Mouse (Mus musculus) hindbrain, embryonic 16.5 days (tissue): ENCODE measurements around the gene Mthfd1l. TPM values are rescaled to one million over a fixed set of nuclear protein-coding genes. Genes with fewer than 3 reads are reported as not detected.
"Not testable (repeated sequence)": the region's sequence is repeated elsewhere in the genome, so short reads cannot be mapped to it uniquely, and the experiment has no call there.

Experiments
- ATAC-seq: fragments of 200-750 bp; cut with Nextera tagmentation; 2 replicates; pipeline ENCODE4 v1.8.0; 2017; ENCODE audit warnings: moderate TSS enrichment, moderate library complexity
- H3K27ac ChIP-seq: fragments of 300-500 bp; sonication (generic); 2 replicates; pipeline ENCODE4 v1.5.1; 2014; ENCODE audit warnings: low read depth, mild to moderate bottlenecking, control low read depth, low read length, moderate library complexity
- H3K27me3 ChIP-seq: fragments of 300-500 bp; sonication (generic); replicated peaks from 2 replicates; pipeline ENCODE4 v1.6.1; 2014; ENCODE audit warnings: low read length; ENCODE audit not compliant: control insufficient read depth, insufficient read depth
- H3K36me3 ChIP-seq: fragments of 300-500 bp; sonication (generic); 2 replicates; pipeline ENCODE4 v1.6.1; 2014; ENCODE audit warnings: mild to moderate bottlenecking, low read length, moderate library complexity, mixed read lengths; ENCODE audit not compliant: control insufficient read depth, insufficient read depth
- H3K4me1 ChIP-seq: fragments of 300-500 bp; sonication (generic); 2 replicates; pipeline ENCODE4 v1.6.1; 2014; ENCODE audit warnings: low read depth, low read length; ENCODE audit not compliant: control insufficient read depth, insufficient read depth
- H3K4me2 ChIP-seq: fragments of 300-500 bp; sonication (generic); 2 replicates; pipeline ENCODE4 v1.6.1; 2014; ENCODE audit warnings: mild to moderate bottlenecking, low read length, control low read depth, moderate library complexity
- H3K4me3 ChIP-seq: fragments of 300-500 bp; sonication (generic); 2 replicates; pipeline ENCODE4 v1.5.1; 2014; ENCODE audit warnings: mild to moderate bottlenecking, low read length, control low read depth, moderate library complexity
- H3K9ac ChIP-seq: fragments of 300-500 bp; sonication (generic); 2 replicates; pipeline ENCODE4 v1.6.1; 2014; ENCODE audit warnings: low read depth, mild to moderate bottlenecking, control low read depth, low read length, moderate library complexity
- H3K9me3 ChIP-seq: fragments of 300-500 bp; sonication (generic); 2 replicates; pipeline ENCODE4 v1.6.1; 2014; ENCODE audit warnings: mild to moderate bottlenecking, low read length, moderate library complexity; ENCODE audit not compliant: control insufficient read depth
- WGBS: fragments of 180-500 bp; shearing (Covaris S2); extraction: QIAGEN DNeasy Blood & Tissue Kit; methylation state at CpG from one replicate; pipeline ENCODE4 v1.1.7; 2014; 5-methylcytosine and 5-hydroxymethylcytosine counted together
- polyA plus RNA-seq: library from polyadenylated mRNA; unstranded; fragments of >200 nt; fragmentation: Nextera tagmentation; extraction: Ambion mirVana; gene quantifications from 2 replicates; pipeline ENCODE4 v1.2.1, GENCODE M21; 2015

Mthfd1l gene
- polyA plus RNA-seq, 1 experiment from 2014 or later, result 7.2 TPM

GRCm38 (mm10) chr10:4201141-4201540 lies 228.2 kb downstream of the Mthfd1l start:
- H3K4me3 ChIP-seq, result no peak overlapping the region
- 92% methylated on average over 4 of the region's 4 CpGs for WGBS
- H3K4me1 ChIP-seq, result no peaks in the 10 kb centered on the region
- no peaks in the 10 kb centered on the region for H3K36me3 ChIP-seq
- ATAC-seq, result no peak
- H3K9me3 ChIP-seq, result no peaks in the 10 kb centered on the region
- H3K9ac ChIP-seq, result no peak overlapping the region
- no peak overlapping the region for H3K4me2 ChIP-seq
- H3K27me3 ChIP-seq, result no peaks in the 10 kb centered on the region
- no peak overlapping the region for H3K27ac ChIP-seq

- not testable (repeated sequence) for H3K36me3 ChIP-seq, H3K4me1 ChIP-seq, H3K27me3 ChIP-seq, H3K9me3 ChIP-seq, ATAC-seq, H3K4me2 ChIP-seq, H3K9ac ChIP-seq, H3K4me3 ChIP-seq, H3K27ac ChIP-seq
- WGBS, result 57% methylated on average over 6 of the region's 6 CpGs
These were observed 230.7 kb downstream of the Mthfd1l start for GRCm38 (mm10) chr10:4203651-4204050.

DNA sequence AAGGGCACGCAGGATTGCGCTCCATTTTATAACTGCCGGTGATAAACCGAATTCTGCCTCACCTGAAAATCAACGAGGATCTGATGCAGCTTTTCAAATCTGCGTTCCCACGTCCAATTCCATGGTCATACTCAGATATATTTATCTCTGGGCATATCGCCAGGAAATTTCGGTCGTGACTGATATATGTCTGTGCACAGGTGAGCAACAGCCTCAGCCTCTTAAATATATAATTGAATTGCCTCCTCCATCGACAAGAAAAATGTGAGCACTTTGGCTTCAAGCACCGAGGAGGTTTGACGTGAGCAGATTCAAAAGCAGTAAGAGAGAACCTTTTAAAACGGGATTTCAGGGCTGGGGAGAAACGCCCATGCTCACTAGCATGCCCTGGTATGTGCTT lies 236.1 kb downstream of the Mthfd1l start:
- Histone ChIP-seq H3K36me3 (no peaks in the 10 kb centered on the region), H3K9ac (no peak overlapping the region), H3K4me3 (no peak overlapping the region), H3K27me3 (no peaks in the 10 kb centered on the region), H3K4me1 (no peaks in the 10 kb centered on the region), H3K4me2 (no peak overlapping the region), H3K27ac (no peak overlapping the region), H3K9me3 (no peaks in the 10 kb centered on the region)
- 80% methylated on average over 15 of the region's 15 CpGs for WGBS
- ATAC-seq, result no peak

DNA sequence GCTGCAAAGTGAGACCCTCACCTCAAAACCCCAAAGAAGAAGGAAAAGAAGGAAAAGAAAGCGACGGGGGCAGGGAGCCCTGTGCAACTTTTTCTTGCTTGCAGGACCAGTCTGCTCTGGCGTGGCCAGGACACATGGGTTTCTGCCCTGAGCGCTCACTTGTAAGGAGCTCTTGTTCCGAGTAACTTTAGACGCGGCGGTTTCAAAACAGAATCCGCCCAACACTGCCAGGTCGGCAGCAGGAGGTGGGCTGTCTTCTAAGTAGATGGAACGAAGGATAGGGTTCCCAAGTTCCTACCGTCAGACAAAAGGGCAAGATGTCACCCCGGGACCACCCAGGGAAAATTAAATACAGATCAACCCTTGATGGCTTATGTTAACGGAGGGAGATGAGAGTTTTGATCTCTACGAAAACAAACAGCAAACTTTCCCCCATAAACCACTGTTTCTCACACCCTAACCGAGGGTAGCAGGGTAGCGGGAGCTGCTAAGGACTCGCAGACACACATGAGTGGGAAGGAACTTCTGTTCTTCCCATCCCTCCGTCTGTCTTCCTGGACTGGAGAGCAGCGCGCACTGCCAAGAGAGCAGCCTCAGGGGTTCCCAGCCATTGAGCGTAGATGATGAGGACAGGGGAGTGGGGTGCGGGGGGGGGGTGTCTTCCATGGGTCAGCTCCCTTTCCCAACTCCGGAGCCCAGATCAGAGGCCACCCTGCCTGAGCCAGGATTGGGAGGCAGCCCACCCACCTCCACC lies 237.6 kb downstream of the Mthfd1l start:
- Histone ChIP-seq H3K27me3 (no peaks in the 10 kb centered on the region), H3K4me2 (peak overlapping the region; percentile 31), H3K9ac (no peak overlapping the region), H3K27ac (no peak overlapping the region), H3K36me3 (no peaks in the 10 kb centered on the region), H3K4me1 (no peaks in the 10 kb centered on the region), H3K9me3 (no peaks in the 10 kb centered on the region), H3K4me3 (no peak overlapping the region)
- ATAC-seq, result no peak
- 40% methylated on average over 24 of the region's 24 CpGs for WGBS

DNA sequence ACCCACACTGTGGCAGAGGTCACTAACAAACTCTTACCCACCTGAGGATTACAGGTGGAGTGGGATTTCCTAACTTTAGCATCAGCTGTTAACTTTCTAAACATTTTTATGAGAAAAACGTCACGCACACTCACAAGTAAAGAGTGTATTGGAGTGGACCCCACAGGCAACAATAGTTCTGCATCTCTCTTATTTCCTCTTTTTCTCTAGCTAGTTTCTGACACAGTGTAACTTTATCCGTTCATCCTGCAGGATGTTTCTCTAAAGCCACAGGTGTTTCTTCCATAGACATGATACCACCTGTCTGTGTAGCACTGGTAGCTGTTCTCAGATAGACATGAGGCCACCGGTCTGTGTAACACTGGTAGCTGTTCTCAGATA lies 238.1 kb downstream of the Mthfd1l start:
- WGBS, result 89% methylated on average over 4 of the region's 4 CpGs
- no peak for ATAC-seq
- H3K9ac ChIP-seq, result no peak overlapping the region
- no peaks in the 10 kb centered on the region for H3K9me3 ChIP-seq
- H3K27me3 ChIP-seq, result no peaks in the 10 kb centered on the region
- H3K4me2 ChIP-seq, result no peak overlapping the region
- H3K36me3 ChIP-seq, result no peaks in the 10 kb centered on the region
- H3K4me3 ChIP-seq, result no peak overlapping the region
- no peaks in the 10 kb centered on the region for H3K4me1 ChIP-seq
- H3K27ac ChIP-seq, result no peak overlapping the region

Other genes with a start within 250 kb of the Mthfd1l start
- 7.1 and 9.0 TPM in 2 replicates for gene Plekhg1, start 232.8 kb upstream of the Mthfd1l start, polyA plus RNA-seq